Mouse (Mus musculus) neural tube, embryonic 15.5 days (tissue): Measurements from ENCODE around the gene Prss30. TPM values are rescaled to one million over a fixed set of nuclear protein-coding genes. Genes with fewer than 3 reads are reported as not detected.

Experiments used
- ATAC-seq: fragments of 200-750 bp; cut with Nextera tagmentation; 2 replicates; pipeline ENCODE4 v1.8.0; 2017; ENCODE audit warnings: mild to moderate bottlenecking, moderate TSS enrichment, moderate library complexity; ENCODE audit not compliant: low FRiP score
- H3K27ac ChIP-seq: fragments of 300-500 bp; sonication (generic); replicated peaks from 2 replicates; pipeline ENCODE4 v1.5.1; 2015; ENCODE audit warnings: mild to moderate bottlenecking, inconsistent platforms
- H3K27me3 ChIP-seq: fragments of 300-500 bp; sonication (generic); replicated peaks from 2 replicates; pipeline ENCODE4 v1.6.1; 2015; ENCODE audit warnings: inconsistent platforms
- H3K36me3 ChIP-seq: fragments of 300-500 bp; sonication (generic); 2 replicates; pipeline ENCODE4 v1.6.1; 2015; ENCODE audit warnings: inconsistent platforms
- H3K4me1 ChIP-seq: fragments of 300-500 bp; sonication (generic); 2 replicates; pipeline ENCODE4 v1.6.1; 2015; ENCODE audit warnings: inconsistent platforms
- H3K4me2 ChIP-seq: fragments of 300-500 bp; sonication (generic); 2 replicates; pipeline ENCODE4 v1.6.1; 2015; ENCODE audit warnings: inconsistent platforms, mild to moderate bottlenecking, moderate library complexity
- H3K4me3 ChIP-seq: fragments of 300-500 bp; sonication (generic); replicated peaks from 2 replicates; pipeline ENCODE4 v1.5.1; 2015; ENCODE audit warnings: mild to moderate bottlenecking, inconsistent platforms
- H3K9ac ChIP-seq: fragments of 300-500 bp; sonication (generic); replicated peaks from 2 replicates; pipeline ENCODE4 v1.6.1; 2015; ENCODE audit warnings: mild to moderate bottlenecking, inconsistent platforms
- H3K9me3 ChIP-seq: fragments of 300-500 bp; sonication (generic); replicated peaks from 2 replicates; pipeline ENCODE4 v1.6.1; 2016; ENCODE audit warnings: inconsistent platforms
- WGBS: fragments of 180-500 bp; shearing (Covaris S2); methylation state at CpG from one replicate; pipeline ENCODE4 v1.1.7; 2015; ENCODE audit warnings: mixed read lengths; 5-methylcytosine and 5-hydroxymethylcytosine counted together
- polyA plus RNA-seq: library from polyadenylated mRNA; unstranded; fragments of >200 nt; fragmentation: Nextera tagmentation; extraction: Ambion mirVana; gene quantifications from 2 replicates; pipeline ENCODE4 v1.2.1, GENCODE M21; 2015

Gene Prss30
- polyA plus RNA-seq = 0.96 TPM in 1 of 2 replicates, not detected in the other

- no peak within 1 kb of the TSS for H3K9ac ChIP-seq
- no peaks in the 10 kb centered on the region for H3K36me3 ChIP-seq
- ATAC-seq = no peak
- H3K4me3 ChIP-seq = no peak within 1 kb of the TSS
- no peaks in the 10 kb centered on the region for H3K9me3 ChIP-seq
- WGBS = 76% methylated on average over 10 of the region's 10 CpGs
- no peaks in the 10 kb centered on the region for H3K27me3 ChIP-seq
- H3K27ac ChIP-seq = no peak within 1 kb of the TSS
- no peaks in the 10 kb centered on the region for H3K4me1 ChIP-seq
- H3K4me2 ChIP-seq = no peak within 1 kb of the TSS
Observed at GRCm38 (mm10) chr17:23980297-23980909, at the start of gene Prss30. Gene Prss30 (minus strand): TSS chr17:23980566.

GRCm38 (mm10) chr17:24029477-24029876 is 49.1 kb upstream of the Prss30 start:
- H3K36me3 ChIP-seq = no peaks in the 10 kb centered on the region
- H3K4me2 ChIP-seq = no peak overlapping the region
- no peaks in the 10 kb centered on the region for H3K4me1 ChIP-seq
- no peaks in the 10 kb centered on the region for H3K9me3 ChIP-seq
- H3K9ac ChIP-seq = no peak overlapping the region
- WGBS = 86% methylated on average over 7 of the region's 7 CpGs
- no peak overlapping the region for H3K4me3 ChIP-seq
- H3K27me3 ChIP-seq = 0 out of 2 replicates have a peak, but pooled peaks cover 3% of the 10 kb centered on the region
- H3K27ac ChIP-seq = no peak overlapping the region
- ATAC-seq = no peak

- H3K27ac ChIP-seq = no peak overlapping the region
- H3K4me3 ChIP-seq = no peak overlapping the region
- no peak overlapping the region for H3K9ac ChIP-seq
- H3K27me3 ChIP-seq = 0 out of 2 replicates have a peak, but pooled peaks cover 2% of the 10 kb centered on the region
- no peaks in the 10 kb centered on the region for H3K36me3 ChIP-seq
- ATAC-seq = no peak
- no peaks in the 10 kb centered on the region for H3K4me1 ChIP-seq
- H3K4me2 ChIP-seq = no peak overlapping the region
- 80% methylated on average over 5 of the region's 5 CpGs for WGBS
- H3K9me3 ChIP-seq = no peaks in the 10 kb centered on the region
Observed at GRCm38 (mm10) chr17:24021375-24022199, 41.2 kb upstream of the Prss30 start.

- WGBS = 85% methylated on average over 6 of the region's 6 CpGs
Observed at GRCm38 (mm10) chr17:24020696-24021095, 40.3 kb upstream of the Prss30 start.

GRCm38 (mm10) chr17:24015727-24016126 is 35.4 kb upstream of the Prss30 start:
- Histone ChIP-seq H3K4me3 (no peak overlapping the region), H3K4me2 (no peak overlapping the region), H3K9ac (no peak overlapping the region), H3K27me3 (no peaks in the 10 kb centered on the region), H3K4me1 (no peaks in the 10 kb centered on the region), H3K27ac (no peak overlapping the region), H3K36me3 (no peaks in the 10 kb centered on the region), H3K9me3 (no peaks in the 10 kb centered on the region)
- 32% methylated on average over 14 of the region's 14 CpGs for WGBS
- no peak for ATAC-seq

More at GRCm38 (mm10) chr17:24020696-24021095, 40.3 kb upstream of the Prss30 start:
- H3K36me3 ChIP-seq = no peaks in the 10 kb centered on the region
- no peak for ATAC-seq
- H3K9me3 ChIP-seq = no peaks in the 10 kb centered on the region
- no peak overlapping the region for H3K9ac ChIP-seq
- no peaks in the 10 kb centered on the region for H3K4me1 ChIP-seq
- H3K27ac ChIP-seq = no peak overlapping the region
- no peak overlapping the region for H3K4me2 ChIP-seq
- 0 out of 2 replicates have a peak, but pooled peaks cover 2% of the 10 kb centered on the region for H3K27me3 ChIP-seq
- H3K4me3 ChIP-seq = no peak overlapping the region

- Histone ChIP-seq H3K36me3 (no peaks in the 10 kb centered on the region), H3K27ac (no peak overlapping the region), H3K4me1 (no peaks in the 10 kb centered on the region), H3K4me2 (no peak overlapping the region), H3K4me3 (no peak overlapping the region), H3K9ac (no peak overlapping the region), H3K27me3 (no peaks in the 10 kb centered on the region), H3K9me3 (no peaks in the 10 kb centered on the region)
- WGBS = 86% methylated on average over 5 of the region's 5 CpGs
- ATAC-seq = no peak
Observed at GRCm38 (mm10) chr17:24014433-24014965, 34.1 kb upstream of the Prss30 start.

GRCm38 (mm10) chr17:24012921-24013320 is 32.6 kb upstream of the Prss30 start:
- Histone ChIP-seq H3K36me3 (no peaks in the 10 kb centered on the region), H3K27me3 (no peaks in the 10 kb centered on the region), H3K9ac (no peak overlapping the region), H3K4me1 (no peaks in the 10 kb centered on the region), H3K4me2 (no peak overlapping the region), H3K4me3 (no peak overlapping the region), H3K9me3 (no peaks in the 10 kb centered on the region), H3K27ac (no peak overlapping the region)
- ATAC-seq = no peak
- WGBS = 83% methylated on average over 2 of the region's 2 CpGs

GRCm38 (mm10) chr17:24009617-24010016 is 29.3 kb upstream of the Prss30 start:
- H3K4me3 ChIP-seq = no peak overlapping the region
- H3K27ac ChIP-seq = no peak overlapping the region
- H3K4me2 ChIP-seq = no peak overlapping the region
- H3K27me3 ChIP-seq = no peaks in the 10 kb centered on the region
- no peak overlapping the region for H3K9ac ChIP-seq
- no peak for ATAC-seq
- H3K36me3 ChIP-seq = no peaks in the 10 kb centered on the region
- no peaks in the 10 kb centered on the region for H3K9me3 ChIP-seq
- 25% methylated on average over 5 of the region's 5 CpGs for WGBS
- no peaks in the 10 kb centered on the region for H3K4me1 ChIP-seq

GRCm38 (mm10) chr17:24008105-24008504 is 27.7 kb upstream of the Prss30 start:
- Histone ChIP-seq H3K9ac (no peak overlapping the region), H3K9me3 (no peaks in the 10 kb centered on the region), H3K36me3 (no peaks in the 10 kb centered on the region), H3K4me1 (no peaks in the 10 kb centered on the region), H3K4me3 (no peak overlapping the region), H3K27me3 (no peaks in the 10 kb centered on the region), H3K27ac (no peak overlapping the region), H3K4me2 (no peak overlapping the region)
- ATAC-seq = no peak
- 83% methylated on average over 4 of the region's 4 CpGs for WGBS

GRCm38 (mm10) chr17:24007391-24007790 is 27.0 kb upstream of the Prss30 start:
- no peak overlapping the region for H3K4me2 ChIP-seq
- 85% methylated on average over 1 of the region's 1 CpGs for WGBS
- no peaks in the 10 kb centered on the region for H3K9me3 ChIP-seq
- H3K36me3 ChIP-seq = no peaks in the 10 kb centered on the region
- no peaks in the 10 kb centered on the region for H3K4me1 ChIP-seq
- ATAC-seq = no peak
- H3K27ac ChIP-seq = no peak overlapping the region
- no peak overlapping the region for H3K4me3 ChIP-seq
- H3K27me3 ChIP-seq = no peaks in the 10 kb centered on the region
- no peak overlapping the region for H3K9ac ChIP-seq

- H3K9me3 ChIP-seq = no peaks in the 10 kb centered on the region
- no peak overlapping the region for H3K4me3 ChIP-seq
- H3K36me3 ChIP-seq = no peaks in the 10 kb centered on the region
- H3K4me1 ChIP-seq = no peaks in the 10 kb centered on the region
- 49% methylated on average over 2 of the region's 2 CpGs for WGBS
- no peak overlapping the region for H3K4me2 ChIP-seq
- no peaks in the 10 kb centered on the region for H3K27me3 ChIP-seq
- no peak overlapping the region for H3K9ac ChIP-seq
- ATAC-seq = no peak
- H3K27ac ChIP-seq = no peak overlapping the region
Observed at GRCm38 (mm10) chr17:24006930-24007329, 26.6 kb upstream of the Prss30 start.

- H3K27ac ChIP-seq = no peak overlapping the region
- WGBS = 94% methylated on average over 3 of the region's 3 CpGs
- no peak overlapping the region for H3K9ac ChIP-seq
- no peak overlapping the region for H3K4me3 ChIP-seq
- H3K4me1 ChIP-seq = no peaks in the 10 kb centered on the region
- H3K27me3 ChIP-seq = no peaks in the 10 kb centered on the region
- no peaks in the 10 kb centered on the region for H3K9me3 ChIP-seq
- H3K4me2 ChIP-seq = no peak overlapping the region
- ATAC-seq = no peak
- no peaks in the 10 kb centered on the region for H3K36me3 ChIP-seq
Observed at GRCm38 (mm10) chr17:24005049-24005448, 24.7 kb upstream of the Prss30 start.
